Mouse (Mus musculus): ENCODE measurements around the gene Commd1.

The Commd1 gene

DNA sequence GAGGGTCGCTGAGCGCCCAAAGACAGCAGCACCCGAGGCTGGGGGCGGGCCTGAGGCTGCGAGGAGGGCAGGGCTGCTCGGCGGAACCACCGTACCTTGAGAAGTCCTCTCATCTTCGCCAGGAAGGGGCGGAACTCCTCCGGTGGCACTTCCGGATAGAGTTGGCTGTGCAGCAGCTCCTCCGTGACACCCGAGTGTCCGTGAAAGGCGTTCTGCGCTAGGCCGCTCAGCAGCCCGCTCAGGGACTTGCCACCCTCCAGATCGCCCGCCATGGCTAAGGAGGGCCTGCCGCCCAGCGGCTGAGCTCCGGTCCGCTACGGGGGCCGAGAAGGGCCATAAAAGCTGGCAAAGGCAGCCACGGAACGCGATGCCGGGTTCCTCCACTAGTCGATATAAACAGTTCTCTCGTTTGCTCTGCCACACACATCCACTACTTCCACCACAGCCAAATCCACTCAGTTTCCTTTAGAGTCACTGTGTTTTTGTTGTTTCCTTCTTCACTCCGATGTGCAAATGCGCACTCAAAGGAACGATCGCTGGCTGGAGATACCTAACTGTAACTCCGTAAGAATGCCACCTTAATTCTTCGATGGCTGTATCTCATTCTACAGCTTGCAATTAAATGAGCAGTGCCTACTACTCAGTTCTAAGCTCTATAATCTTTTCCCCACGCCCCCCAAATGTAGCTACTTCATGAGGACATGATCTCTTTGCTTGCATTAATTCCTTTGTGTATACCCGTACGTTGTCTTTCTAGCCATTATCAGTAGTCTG, at the start of gene Commd1, which contains the start of gene Gm28048:
Gene Commd1, minus strand, starts transcription at position 399 of the 774 bp plus-strand sequence.
Gene Gm28048, minus strand, starts transcription at position 107 of the 774 bp plus-strand sequence.
- DNase-seq (ENCODE audit: low read depth, low spot score), result peak; percentile 96

DNA sequence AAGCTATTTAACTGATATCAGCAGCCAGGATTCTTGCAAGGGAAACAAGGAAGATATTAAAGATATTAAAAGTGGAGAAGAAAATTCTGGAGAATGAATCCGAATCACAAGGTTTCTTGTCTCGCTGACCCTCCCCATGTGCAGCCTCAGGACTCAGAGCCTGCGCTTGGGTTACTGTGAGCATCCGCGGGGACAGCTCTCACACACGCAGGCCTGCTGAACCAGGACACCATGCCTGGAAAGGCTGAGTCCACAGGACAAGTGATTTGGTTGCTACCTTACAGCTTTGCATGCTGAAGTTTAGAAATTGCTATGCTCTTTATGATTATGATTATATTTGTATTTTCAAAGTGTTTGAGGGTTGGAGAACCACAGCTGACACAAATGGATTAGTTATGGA, 47.2 kb upstream of the Commd1 start:
- DNase-seq (ENCODE audit: low read depth, low spot score), result no peak

DNA sequence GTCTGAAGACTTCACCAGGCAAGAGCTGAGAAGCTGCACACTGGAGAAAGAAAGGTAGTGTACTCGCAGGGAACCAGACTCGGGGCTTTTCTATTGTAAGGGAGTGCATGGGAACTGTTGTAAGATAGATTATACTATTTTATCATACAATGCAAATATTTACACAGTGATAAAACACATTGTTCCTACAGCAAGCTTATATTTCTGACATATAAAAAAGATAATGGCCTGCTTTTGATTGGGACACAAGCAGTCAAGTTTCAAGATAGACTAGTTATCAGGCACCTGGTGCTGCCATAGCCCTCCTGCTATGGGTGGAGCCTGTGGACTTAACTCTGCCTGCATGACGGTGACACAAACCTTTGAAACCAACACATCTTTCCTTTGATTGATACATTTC, 46.8 kb upstream of the Commd1 start:
- no peak for DNase-seq (ENCODE audit: low read depth, low spot score)

DNA sequence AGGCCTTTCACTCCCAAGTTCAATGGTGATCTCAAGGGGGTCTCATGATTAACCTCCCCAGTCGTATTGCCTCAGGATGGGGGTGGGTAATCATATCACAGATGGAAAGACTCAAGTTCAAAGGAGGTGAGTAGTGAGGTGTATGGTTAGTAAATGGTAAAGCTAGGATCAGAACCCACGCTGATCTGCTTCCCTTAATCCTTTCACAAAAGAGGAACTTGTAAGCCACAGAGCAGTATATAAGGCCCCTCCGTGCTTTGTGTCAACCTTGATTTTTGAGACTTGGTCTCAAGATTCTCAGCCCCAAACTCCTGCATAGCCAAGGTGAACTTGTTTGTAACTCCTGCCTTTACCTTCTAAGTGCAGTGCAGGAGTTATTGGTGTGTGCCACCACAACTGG, 42.0 kb upstream of the Commd1 start:
- DNase-seq (ENCODE audit: low read depth, low spot score), result no peak

DNA sequence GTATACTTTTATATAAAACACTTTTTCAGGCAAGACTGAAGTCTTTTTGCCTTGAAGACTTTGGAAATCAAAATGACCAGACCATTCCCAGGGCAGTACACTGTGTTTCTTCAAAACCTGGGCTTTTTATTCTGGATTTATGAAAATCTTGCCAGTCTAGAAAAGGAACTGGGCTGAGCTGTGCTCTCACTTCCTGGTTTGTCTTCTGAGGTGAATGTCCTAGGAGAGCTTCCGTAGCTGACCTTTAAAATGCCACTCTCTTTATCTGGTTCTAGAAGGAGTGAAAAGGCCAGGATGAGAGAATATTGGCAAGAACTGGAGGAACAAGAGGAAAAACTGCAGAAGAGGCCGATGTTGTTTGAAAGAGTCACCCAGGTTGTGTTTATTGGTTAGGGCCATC, 41.0 kb upstream of the Commd1 start:
- no peak for DNase-seq (ENCODE audit: low read depth, low spot score)

DNA sequence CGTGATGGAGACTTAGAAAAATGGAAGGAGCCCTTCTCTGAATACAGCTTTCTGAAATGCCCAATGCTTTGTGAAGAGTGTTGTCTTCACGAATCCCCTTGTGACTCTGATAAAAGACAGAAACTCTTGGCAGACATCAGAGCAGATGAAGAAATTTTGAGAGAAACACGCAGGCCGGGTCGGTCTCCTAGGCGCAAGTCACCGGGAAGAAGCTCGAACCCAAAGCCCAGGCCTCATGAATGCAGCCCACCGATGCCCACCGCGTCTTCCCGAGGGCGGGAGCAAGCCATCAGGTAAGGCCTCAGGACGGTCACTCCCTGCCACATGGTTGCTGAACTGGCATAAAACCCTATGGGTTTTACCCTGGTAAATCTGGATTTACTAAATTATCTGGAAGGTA, 38.7 kb upstream of the Commd1 start:
- no peak for DNase-seq (ENCODE audit: low read depth, low spot score)

DNA sequence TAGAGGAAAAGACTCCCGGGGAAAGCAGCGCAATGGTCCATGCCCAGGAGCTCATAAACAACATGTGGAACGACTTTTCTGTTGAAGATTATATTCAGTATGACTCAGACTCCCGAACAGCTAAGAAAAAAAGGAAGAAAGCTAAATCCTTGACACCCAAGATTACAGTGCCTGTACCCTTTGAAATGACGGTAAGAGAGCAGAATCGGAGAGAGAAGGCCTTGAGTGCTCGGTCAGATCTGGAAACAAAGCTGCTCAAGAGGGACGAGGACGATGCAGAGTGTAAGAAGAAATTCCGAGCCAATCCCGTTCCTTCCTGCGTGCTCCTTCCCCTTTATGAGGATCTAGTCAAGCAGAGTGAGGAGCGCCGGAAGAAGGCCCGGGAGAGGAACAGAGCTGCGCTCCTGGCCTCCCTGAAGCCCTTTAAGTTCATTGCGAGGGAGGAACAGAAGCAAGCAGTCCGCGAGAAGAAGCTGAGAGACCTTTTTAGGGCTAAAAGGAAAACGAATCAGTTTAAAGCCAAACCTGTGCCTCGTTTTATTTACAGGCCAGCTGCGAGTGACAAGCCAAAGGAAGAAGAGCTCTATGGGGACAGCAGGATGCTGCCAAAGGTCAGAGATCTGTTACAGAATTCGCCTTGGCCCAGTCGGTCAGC, 38.1 kb upstream of the Commd1 start:
- DNase-seq (ENCODE audit: low read depth, low spot score), result no peak

DNA sequence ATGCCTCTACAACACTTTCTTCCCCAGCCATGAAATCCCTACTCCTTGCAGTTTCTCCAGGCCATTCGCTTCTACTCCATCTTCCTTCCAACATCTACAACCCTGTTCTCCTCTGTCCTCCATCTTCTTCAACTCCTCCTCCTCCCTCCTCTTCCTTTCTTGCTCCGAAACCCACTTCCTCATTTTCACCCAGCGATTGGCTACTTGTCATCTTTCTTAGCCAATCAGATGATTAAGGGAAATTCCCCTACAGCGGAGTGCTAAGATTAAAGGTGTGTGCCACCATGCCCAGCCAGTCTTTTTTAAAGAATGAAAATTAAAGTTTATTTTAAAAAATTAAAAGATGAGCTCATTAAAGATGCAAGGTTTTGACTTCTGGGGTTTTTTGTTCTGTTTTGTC, 35.8 kb upstream of the Commd1 start:
- no peak for DNase-seq (ENCODE audit: low read depth, low spot score)

DNA sequence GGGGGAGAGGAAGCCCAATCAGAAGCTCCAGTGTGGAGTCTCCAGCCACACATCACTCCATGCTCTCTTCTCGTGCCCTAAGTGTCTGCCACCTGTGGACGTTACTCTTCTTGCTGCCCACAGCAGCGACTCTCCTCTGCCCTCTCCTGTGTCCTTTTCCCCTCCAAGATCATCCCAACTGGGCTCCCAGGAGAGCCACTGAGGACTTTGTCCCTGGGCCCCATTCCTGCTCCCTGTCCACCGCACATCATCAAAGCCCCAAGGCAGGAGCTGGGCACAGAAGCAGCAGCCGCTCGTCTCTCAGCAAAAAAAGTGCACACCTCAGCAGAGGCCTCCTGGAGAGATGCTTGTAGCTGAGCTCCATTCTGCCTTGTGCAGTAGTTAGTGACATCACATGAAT, 32.8 kb upstream of the Commd1 start:
- DNase-seq (ENCODE audit: low read depth, low spot score), result no peak

DNA sequence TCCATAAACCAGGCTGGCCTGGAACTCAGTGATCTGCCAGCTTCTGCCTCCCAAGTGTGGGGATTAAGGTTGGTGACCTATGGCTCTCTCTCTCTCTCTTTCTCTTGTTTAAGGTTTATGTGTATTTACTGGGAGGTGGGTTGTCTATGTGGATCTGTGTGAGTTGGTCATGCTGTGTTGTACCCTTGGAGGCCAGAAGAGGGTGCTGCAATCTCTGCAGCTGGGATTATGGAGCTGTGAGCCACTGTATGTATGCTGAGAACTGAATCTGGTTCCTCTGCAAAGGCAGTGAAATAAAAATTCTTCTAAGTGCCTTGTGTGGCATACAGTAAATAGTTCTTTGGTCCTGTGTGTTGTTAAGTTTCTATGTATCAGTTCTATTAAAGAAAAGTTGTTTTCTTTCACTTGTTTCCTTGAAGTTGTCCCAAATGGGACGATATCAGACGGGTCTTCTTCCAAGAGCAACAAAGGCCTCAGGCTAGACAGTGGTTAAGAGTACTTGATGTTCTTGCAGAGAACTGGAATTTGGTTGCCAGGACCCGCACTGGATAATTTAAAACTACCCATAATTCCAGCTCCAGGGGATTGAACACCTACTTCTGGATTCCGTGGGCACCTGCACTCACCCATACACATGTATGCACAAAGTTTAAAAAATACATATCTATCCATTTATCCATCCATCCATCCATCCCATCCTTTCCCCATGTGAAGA, 31.6 kb upstream of the Commd1 start:
- peak; percentile 25 for DNase-seq (ENCODE audit: low read depth, low spot score)

DNA sequence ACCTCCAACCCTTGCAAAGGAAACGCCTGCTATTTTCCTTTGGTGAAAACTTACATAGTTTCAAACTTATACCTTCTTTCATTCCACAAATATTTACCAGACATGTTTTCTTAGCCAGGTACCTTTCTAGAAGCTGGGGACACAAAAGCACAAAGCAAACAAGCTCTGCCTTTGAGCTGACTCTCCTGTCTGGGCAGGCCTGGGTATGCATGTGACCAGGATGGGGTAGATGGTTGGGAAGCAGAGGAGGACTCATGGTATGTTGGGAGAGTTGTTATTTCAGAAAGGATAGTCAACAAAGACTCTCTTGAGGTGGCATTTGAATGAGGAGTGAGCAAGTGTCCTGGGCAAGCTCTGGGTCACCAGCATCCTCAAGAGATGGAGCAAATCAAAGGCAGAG, 30.9 kb upstream of the Commd1 start:
- no peak for DNase-seq (ENCODE audit: low read depth, low spot score)

DNA sequence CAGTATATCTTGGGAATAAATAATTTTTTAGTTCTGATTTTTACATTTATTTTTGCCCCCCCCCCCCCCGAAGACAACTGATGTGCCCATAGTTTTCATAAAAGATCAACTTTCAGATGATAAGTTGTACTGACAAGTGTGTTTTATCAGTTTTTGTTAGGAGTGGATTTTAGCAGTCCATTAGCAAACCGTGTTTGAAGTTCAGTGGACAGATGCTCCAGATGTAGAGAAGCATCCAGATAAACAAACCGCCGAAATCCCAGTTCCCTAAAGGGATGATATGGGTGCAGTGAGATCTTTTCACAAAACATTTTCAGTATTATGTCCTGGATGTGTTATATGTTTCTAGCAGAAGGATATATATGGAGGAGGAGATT, 26.6 kb upstream of the Commd1 start:
- no peak for DNase-seq (ENCODE audit: low read depth, low spot score)

DNA sequence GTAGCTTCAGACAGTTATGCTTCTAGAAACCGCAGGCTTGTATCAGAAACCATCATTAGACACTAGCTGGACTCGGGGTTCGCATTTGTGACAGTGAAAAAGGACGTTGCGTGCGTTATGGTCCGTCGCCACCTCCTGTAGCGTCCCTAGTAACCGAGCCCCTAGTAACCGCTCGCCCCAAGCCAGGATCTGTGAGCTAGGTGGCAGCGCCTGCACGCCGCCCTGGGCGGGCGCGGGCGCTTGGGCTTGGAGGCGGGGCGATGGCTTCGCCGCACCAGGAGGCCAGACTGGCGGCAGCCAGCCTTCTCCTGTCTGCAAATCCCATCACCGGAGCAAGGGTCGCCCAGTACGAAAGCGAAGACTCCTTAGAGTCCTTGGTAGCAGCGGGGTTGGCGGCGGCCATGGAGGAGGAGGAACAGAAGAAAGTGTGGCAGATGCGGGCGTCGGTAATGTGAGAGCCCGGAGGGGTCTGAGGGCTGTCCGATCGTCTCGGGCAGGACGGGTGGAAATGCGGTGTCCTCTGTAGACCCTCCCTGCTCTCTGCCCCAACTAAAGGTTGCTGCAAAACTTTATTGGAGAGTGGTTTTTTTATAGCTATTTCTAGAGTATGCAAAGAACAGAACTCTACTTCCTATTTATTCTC, 26.1 kb upstream of the Commd1 start:
- peak; percentile 85 for DNase-seq (ENCODE audit: low read depth, low spot score)

DNA sequence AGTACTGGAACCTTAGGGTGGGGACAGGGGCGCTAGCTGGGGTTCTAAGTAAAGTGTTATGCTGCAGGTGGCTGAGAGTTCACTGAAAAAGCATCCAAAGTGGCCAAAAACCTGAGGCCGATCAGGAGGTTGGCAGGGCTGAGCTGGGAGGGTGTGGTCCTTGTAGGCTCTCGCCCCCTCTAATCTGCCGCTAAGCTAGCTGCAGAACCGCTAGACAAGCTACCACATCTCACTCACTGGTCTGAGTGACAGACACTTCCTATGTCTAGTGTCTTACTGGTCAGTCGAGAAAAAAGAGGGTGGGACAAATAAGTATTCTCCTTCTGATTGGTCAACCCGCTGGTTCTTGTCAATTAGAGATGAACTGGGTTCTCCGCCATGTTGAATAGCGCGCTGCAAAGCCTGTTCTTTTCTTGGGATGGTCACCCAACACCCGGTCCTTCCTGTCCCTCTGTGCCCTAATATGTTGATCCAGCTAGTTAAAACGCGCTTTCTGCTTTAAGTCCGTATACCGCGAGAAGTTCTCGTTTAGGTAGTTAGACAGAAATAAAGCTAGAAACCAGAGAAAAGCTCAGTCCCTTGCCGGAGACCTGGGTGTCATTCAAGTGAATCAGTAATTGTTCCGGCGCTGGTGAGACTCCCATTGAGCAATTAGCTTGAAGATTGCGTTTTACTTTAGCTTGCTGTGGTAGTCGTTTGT, 25.4 kb upstream of the Commd1 start, which contains the start of gene Fam161a:
Gene Fam161a, plus strand, starts transcription at position 51 of the 700 bp plus-strand sequence.
- peak; percentile 91 for DNase-seq (ENCODE audit: low read depth, low spot score)

DNA sequence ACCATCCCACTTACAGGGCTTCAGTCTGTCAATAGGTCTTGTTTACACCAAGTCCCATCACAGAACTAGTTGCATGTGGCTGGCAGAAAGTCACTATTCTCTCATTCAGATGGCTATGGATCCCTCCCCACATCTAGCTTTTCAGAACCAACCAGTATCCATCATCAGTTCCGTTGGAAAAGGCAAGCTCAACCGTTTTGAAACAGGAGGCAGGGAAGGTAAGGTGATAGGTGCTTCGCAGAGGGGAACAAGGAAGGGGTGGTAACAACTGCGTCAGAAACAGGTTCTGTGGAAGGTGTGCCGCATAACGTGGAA, 24.9 kb upstream of the Commd1 start:
- DNase-seq (ENCODE audit: low read depth, low spot score), result no peak

DNA sequence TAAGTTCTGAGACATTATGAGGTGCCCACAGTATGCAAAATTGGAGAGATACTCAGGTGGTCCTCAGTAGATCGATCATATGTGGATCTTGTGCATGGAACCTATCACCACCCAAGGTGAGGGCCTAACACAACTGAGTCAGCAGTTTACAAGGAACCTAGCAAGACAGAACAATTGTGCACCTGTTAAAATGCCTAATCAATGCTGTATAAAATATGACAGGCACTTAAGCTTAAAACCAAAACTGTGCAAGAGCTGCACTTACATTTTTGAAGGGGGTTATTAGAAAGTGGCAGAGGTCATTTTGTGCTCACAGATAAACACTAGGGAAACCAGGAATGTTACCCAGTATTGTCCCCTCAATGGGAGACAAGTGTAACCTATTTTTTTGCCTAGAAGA, 23.1 kb upstream of the Commd1 start:
- no peak for DNase-seq (ENCODE audit: low read depth, low spot score)

DNA sequence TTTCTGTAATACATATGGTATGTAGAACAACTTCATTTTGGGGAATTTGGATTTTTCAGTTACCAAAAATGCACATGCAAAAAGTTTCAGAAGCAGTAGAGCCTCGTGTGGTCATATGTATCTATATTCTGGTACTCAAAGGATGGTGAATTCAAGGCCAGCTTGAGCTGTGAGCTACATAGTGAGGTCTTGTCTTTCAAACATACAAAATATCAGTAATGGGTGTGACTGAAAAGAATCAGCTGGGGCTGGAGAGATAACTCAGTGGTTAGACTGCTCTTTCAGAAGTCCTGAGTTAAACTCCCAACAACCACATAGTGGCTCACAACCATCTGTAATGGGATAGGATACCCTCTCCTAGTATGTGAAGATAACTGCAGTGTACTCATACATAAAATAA, 16.1 kb upstream of the Commd1 start:
- DNase-seq (ENCODE audit: low read depth, low spot score), result no peak

DNA sequence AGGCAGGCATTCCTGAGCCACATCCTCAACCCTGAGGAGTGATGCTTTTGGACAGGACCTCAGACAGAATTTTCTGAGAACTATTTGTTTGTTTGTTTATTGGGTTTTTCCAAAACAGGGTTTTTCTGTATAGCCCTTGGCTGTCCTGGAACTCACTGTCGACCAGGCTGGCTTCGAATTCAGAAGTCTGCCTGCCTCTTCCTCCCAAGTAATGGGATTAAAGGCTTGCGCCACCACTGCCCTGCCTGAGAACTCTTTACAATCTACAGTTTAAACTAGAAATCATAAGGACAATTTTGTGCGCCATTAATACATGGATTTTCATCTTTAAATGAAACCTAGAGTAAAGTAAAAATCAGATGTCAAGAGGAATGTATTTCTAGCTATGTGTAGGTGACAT, 13.3 kb upstream of the Commd1 start:
- no peak for DNase-seq (ENCODE audit: low read depth, low spot score)

DNA sequence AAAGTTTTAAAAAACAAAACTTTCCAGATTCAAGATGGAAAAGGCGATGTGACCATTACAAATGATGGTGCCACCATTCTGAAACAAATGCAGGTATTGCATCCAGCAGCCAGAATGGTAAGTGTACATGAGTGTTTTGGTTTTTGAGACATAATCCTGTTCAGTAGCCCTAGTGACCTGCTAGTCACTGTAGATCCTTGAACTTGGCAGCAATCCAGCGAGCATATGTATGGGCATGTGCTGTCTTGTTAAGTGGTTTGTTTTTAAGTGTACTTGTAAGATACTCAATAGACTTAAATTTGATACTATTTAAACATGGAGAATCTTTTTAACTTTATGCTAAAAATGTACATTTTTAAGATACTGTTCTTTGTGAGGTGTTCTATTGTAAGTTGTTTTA, 12.1 kb upstream of the Commd1 start:
- no peak for DNase-seq (ENCODE audit: low read depth, low spot score)

DNA sequence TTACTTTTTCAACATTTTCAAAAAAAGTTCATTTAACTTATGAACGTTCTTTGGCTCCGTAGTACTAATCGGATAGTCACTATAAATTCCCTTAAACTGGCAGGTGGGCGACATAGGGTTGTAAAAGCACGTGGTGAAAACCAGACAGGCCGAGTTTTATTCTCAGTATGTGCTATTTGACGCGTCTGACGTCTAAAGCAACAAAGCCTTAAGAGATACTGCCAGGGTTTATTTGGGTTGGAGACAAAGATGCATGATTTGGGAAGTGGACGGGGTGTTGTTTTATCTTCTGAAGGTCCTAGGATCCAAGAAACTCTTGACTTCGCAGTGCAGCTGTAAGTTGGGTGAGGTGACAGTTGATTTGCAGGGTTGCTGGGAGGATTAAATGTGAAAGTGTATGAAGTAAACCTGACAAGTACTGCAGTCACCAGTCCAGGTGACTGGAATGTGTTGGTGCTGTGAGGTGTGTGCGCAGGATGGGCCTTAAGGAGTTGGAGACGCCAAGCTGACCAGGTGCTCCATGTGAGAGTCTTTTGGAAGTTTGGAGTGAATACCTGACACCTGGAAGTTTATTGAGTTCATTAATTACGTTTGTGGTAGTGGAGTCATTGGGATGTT, 9.1 kb upstream of the Commd1 start:
- DNase-seq (ENCODE audit: low read depth, low spot score), result peak; percentile 25
